Mouse (Mus musculus): ENCODE results near the gene Ddx20.

DNA sequence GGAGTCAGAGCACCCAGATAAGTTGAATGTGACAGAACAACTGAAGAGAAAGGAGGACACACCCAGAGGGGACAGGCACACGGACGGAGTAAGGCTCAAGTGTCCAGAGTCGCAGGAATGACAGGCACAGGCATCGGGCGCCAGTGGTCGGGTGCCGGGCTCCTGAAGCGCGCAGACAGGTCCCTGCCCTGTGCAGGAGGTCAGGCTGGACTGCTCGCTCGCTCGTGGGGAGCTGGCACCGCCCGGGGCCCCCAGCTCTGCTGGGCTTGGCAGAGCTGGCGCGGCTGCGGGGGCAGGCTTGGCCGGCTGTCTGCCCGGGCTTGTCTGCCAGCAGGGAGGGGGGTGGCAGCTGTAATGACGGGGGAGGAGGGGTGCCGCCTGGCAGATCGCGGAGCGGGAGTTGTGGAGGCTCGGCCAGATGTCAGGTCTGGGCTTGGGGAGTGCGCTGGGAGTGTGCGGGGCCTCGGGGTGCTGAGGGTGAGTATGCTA, 17.7 kb upstream of the Ddx20 start:
- no peak for TF ChIP-seq CTCF (IDR thresholded peaks at IDR 0.05; ENCODE audit: control insufficient read depth, insufficient read depth, insufficient replicate concordance, low read depth, low read length)
- no peak for TF ChIP-seq POLR2A (IDR thresholded peaks at IDR 0.05; ENCODE audit: control insufficient read depth, low read depth, low read length)
